Mouse (Mus musculus): ENCODE measurements around the gene Tomm7. TPM values are rescaled to one million over a fixed set of nuclear protein-coding genes. Genes with fewer than 3 reads are reported as not detected.

Tomm7 gene
- total and polyA plus RNA-seq, 3 experiments = 133 to 184 (median 142) TPM

GRCm38 (mm10) chr5:23789078-23789612 is 54.8 kb downstream of the Tomm7 start:
- TF ChIP-seq JUND (conservative IDR thresholded peaks at IDR 0.05; ENCODE audit: low read depth, low read length) (no peak), ZC3H11A (IDR thresholded peaks at IDR 0.05; ENCODE audit: low read depth, low read length) (no peak), CTCF (conservative IDR thresholded peaks at IDR 0.05 in 1 of 2, IDR thresholded peaks at IDR 0.05 in 1 of 2; ENCODE audit: low read depth in 2 of 2, low read length in 2 of 2) (peak in 1 of 2 experiments; percentile 24; a peak in 1 of 4 replicates)
- H3K9me3 ChIP-seq (replicated peaks; ENCODE audit: low read length) = peaks cover 7% of the 10 kb centered on the region
- DNase-seq (ENCODE audit: extremely low read depth) = no peak
- in situ Hi-C loops (cut with MboI; ENCODE audit: low pct_ligation_motif_present, low pct_unique_long_range_greater_than_20kb, low sequenced_read_pairs) (no loop called here), dilution Hi-C loops (cut with MboI; ENCODE audit: extremely low pct_ligation_motif_present, extremely low pct_unique_long_range_greater_than_20kb, low sequenced_read_pairs) (no loop called here)
- H3K4me1 ChIP-seq (ENCODE audit: control insufficient read depth in 1 of 2, insufficient read depth in 2 of 2) = peaks cover 4 to 10% of the 10 kb centered on the region in 2 experiments; a peak in 2 of 4 replicates
- H3K9ac ChIP-seq (ENCODE audit: insufficient read depth, low read depth) = no peak overlapping the region
- H3K27me3 ChIP-seq (replicated peaks) = no peaks in the 10 kb centered on the region
- peaks cover 12 to 43% of the 10 kb centered on the region in 2 experiments for H3K36me3 ChIP-seq (replicated peaks in 1 of 2; ENCODE audit: control insufficient read depth in 1 of 2, insufficient read depth in 1 of 2, low read length in 1 of 2)
- 0 out of 2 replicates have a peak overlapping the region, but pooled peaks have one; percentile 78 for H3K4me2 ChIP-seq (ENCODE audit: insufficient read depth, low read depth, poor library complexity, severe bottlenecking)
- H3K79me2 ChIP-seq (replicated peaks; ENCODE audit: control insufficient read depth, extremely low read depth, insufficient read depth, poor library complexity, severe bottlenecking) = peaks cover 9% of the 10 kb centered on the region
- no peak overlapping the region for H3K27ac ChIP-seq (ENCODE audit: insufficient read depth, low read depth)
- H3K4me3 ChIP-seq (replicated peaks in 1 of 3; ENCODE audit: low read depth in 2 of 3, low read length in 2 of 3, poor library complexity in 1 of 3) = no peak overlapping the region

Other genes with a start within 250 kb of the Tomm7 start
- 17.4 and 20.6 TPM in 2 replicates for gene Srpk2, start 159.5 kb downstream of the Tomm7 start, total RNA-seq (2012; rRNA removed)
- 23.3 and 25.4 TPM in 2 replicates for gene Srpk2, start 159.5 kb downstream of the Tomm7 start, total RNA-seq (2014; rRNA removed)
- gene Srpk2, start 159.5 kb downstream of the Tomm7 start, polyA plus RNA-seq (2012; ENCODE audit: insufficient read length, low read depth) = 31.1 and 31.2 TPM in 2 replicates
- 35.3 and 47.2 TPM in 2 replicates for gene Pus7, start 60.5 kb downstream of the Tomm7 start, total RNA-seq (2012; rRNA removed)
- gene Pus7, start 60.5 kb downstream of the Tomm7 start, total RNA-seq (2014; rRNA removed) = 62.9 and 66.9 TPM in 2 replicates
- 61.9 and 74.7 TPM in 2 replicates for gene Pus7, start 60.5 kb downstream of the Tomm7 start, polyA plus RNA-seq (2012; ENCODE audit: insufficient read length, low read depth)
- 16.2 and 18.2 TPM in 2 replicates for gene Rint1, start 56.5 kb downstream of the Tomm7 start, total RNA-seq (2012; rRNA removed)
- 17.6 and 19.5 TPM in 2 replicates for gene Rint1, start 56.5 kb downstream of the Tomm7 start, total RNA-seq (2014; rRNA removed)
- 14.7 and 15.6 TPM in 2 replicates for gene Rint1, start 56.5 kb downstream of the Tomm7 start, polyA plus RNA-seq (2012; ENCODE audit: insufficient read length, low read depth)
- 18.2 and 22.6 TPM in 2 replicates for gene Fam126a, start 186.5 kb upstream of the Tomm7 start, total RNA-seq (2012; rRNA removed)
- gene Fam126a, start 186.5 kb upstream of the Tomm7 start, total RNA-seq (2014; rRNA removed) = 16.5 and 19.6 TPM in 2 replicates
- gene Fam126a, start 186.5 kb upstream of the Tomm7 start, polyA plus RNA-seq (2012; ENCODE audit: insufficient read length, low read depth) = 31.6 and 32.6 TPM in 2 replicates

Measured in CH12.LX (cell line).